Mouse (Mus musculus) brain, embryonic 14.5 days (tissue): ENCODE data around the gene Arpp21.

Source experiments
- CTCF ChIP-seq: fragments of 200-500 bp; IDR thresholded peaks from 2 replicates; pipeline ENCODE4 v1.5.1; 2012; ENCODE audit warnings: inconsistent platforms, mild to moderate bottlenecking, moderate library complexity, borderline replicate concordance; ENCODE audit not compliant: insufficient read depth, insufficient read length; ENCODE audit errors: extremely low read depth
- POLR2A ChIP-seq: fragments of 200-500 bp; IDR thresholded peaks from 2 replicates; pipeline ENCODE4 v1.6.1; 2012; ENCODE audit warnings: mild to moderate bottlenecking, inconsistent platforms, borderline replicate concordance; ENCODE audit not compliant: poor library complexity, insufficient read depth, insufficient read length, severe bottlenecking; ENCODE audit errors: extremely low read depth

DNA sequence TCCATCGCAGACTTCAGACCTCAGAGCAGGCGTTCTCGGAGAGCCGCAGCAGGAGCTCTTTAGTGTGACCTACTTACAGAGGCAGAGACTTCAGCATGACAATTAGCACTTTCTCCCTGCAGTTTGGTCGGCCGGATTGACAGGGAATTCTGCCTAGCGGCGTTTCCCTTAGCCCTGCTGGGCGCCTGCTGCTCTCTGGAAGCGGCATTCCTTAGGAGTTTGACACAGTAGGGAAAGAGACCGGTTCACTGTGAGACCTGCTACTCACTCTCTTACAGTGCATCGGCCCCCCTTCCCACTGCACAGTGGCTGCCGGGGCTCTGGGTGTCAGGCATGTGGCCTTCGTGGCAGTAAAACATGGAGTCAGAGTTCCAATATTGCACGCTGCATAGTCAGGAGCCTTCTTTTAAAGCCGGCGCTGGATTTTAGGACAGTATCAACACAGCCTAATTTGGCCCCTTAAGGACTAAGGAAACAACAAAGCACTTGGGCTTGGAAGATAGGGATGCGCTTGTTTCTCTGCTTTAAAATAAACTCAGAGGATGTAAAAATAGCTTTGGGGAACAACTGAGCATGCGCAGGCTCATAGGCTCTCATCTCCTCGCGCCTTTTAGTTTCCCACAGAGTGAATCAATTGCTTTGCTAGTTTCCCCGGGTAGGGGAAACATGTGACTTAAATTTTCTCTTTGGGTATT, 117.2 kb downstream of the Arpp21 start:
- TF ChIP-seq CTCF, result no peak
- no peak for TF ChIP-seq POLR2A
